Mouse (Mus musculus) hindbrain, embryonic 12.5 days (tissue): Measurements from ENCODE around the gene Otop2. TPM values are rescaled to one million over a fixed set of nuclear protein-coding genes. Genes with fewer than 3 reads are reported as not detected.

ENCODE experiments used
- ATAC-seq: fragments of 200-750 bp; cut with Nextera tagmentation; 2 replicates; pipeline ENCODE4 v1.8.0; 2017; ENCODE audit warnings: moderate TSS enrichment; ENCODE audit not compliant: low FRiP score
- H3K27ac ChIP-seq: fragments of 300-500 bp; sonication (generic); 2 replicates; pipeline ENCODE4 v1.5.1; 2016; ENCODE audit warnings: mild to moderate bottlenecking
- H3K27me3 ChIP-seq: fragments of 300-500 bp; sonication (generic); 2 replicates; pipeline ENCODE4 v1.6.1; 2016; ENCODE audit warnings: mild to moderate bottlenecking
- H3K36me3 ChIP-seq: fragments of 300-500 bp; sonication (generic); 2 replicates; pipeline ENCODE4 v1.6.1; 2016; ENCODE audit warnings: mild to moderate bottlenecking
- H3K4me1 ChIP-seq: fragments of 300-500 bp; sonication (generic); 2 replicates; pipeline ENCODE4 v1.6.1; 2016
- H3K4me2 ChIP-seq: fragments of 300-500 bp; sonication (generic); replicated peaks from 2 replicates; pipeline ENCODE4 v1.6.1; 2016; ENCODE audit warnings: mild to moderate bottlenecking
- H3K4me3 ChIP-seq: fragments of 300-500 bp; sonication (generic); 2 replicates; pipeline ENCODE4 v1.5.1; 2016; ENCODE audit warnings: mild to moderate bottlenecking
- H3K9ac ChIP-seq: fragments of 300-500 bp; sonication (generic); 2 replicates; pipeline ENCODE4 v1.6.1; 2016; ENCODE audit warnings: mild to moderate bottlenecking, moderate library complexity
- H3K9me3 ChIP-seq: fragments of 300-500 bp; sonication (generic); replicated peaks from 2 replicates; pipeline ENCODE4 v1.6.1; 2016; ENCODE audit warnings: mild to moderate bottlenecking
- whole genome bisulfite sequencing: fragments of 180-500 bp; shearing (Covaris S2); methylation state at CpG from one replicate; pipeline ENCODE4 v1.1.7; 2016; 5-methylcytosine and 5-hydroxymethylcytosine counted together
- polyA plus RNA-seq: library from polyadenylated mRNA; unstranded; fragments of >200 nt; fragmentation: Nextera tagmentation; extraction: Ambion mirVana; gene quantifications from 2 replicates; pipeline ENCODE4 v1.2.1, GENCODE M21; 2016

Gene Otop2
- polyA plus RNA-seq, 1 experiment from 2014 or later: not detected

- Histone ChIP-seq H3K9me3 (no peaks in the 10 kb centered on the region), H3K4me2 (no peak overlapping the region), H3K27ac (no peak overlapping the region), H3K36me3 (no peaks in the 10 kb centered on the region; the same call in 1 of the 2 replicates), H3K4me1 (peaks cover 22% of the 10 kb centered on the region), H3K27me3 (peaks cover 30% of the 10 kb centered on the region), H3K9ac (no peak overlapping the region), H3K4me3 (no peak overlapping the region)
- WGBS: 90% methylated on average over 3 of the region's 3 CpGs
- no peak for ATAC-seq
Measured at GRCm38 (mm10) chr11:115364136-115364535, 57.2 kb downstream of the Otop2 start.

GRCm38 (mm10) chr11:115366039-115366705 is 59.2 kb downstream of the Otop2 start:
- Histone ChIP-seq H3K9me3 (no peaks in the 10 kb centered on the region), H3K36me3 (no peaks in the 10 kb centered on the region; the same call in 1 of the 2 replicates), H3K9ac (peak overlapping the region; percentile 83), H3K4me2 (peak overlapping the region; percentile 86), H3K27ac (peak overlapping the region; percentile 80; the same call in 1 of the 2 replicates), H3K4me3 (peak overlapping the region; percentile 60), H3K27me3 (peaks cover 42% of the 10 kb centered on the region), H3K4me1 (peaks cover 15% of the 10 kb centered on the region)
- WGBS: 36% methylated on average over 7 of the region's 7 CpGs
- peak; percentile 39 for ATAC-seq

GRCm38 (mm10) chr11:115366706-115367394 is 59.9 kb downstream of the Otop2 start:
- peak overlapping the region; percentile 60 for H3K4me3 ChIP-seq
- H3K27me3 ChIP-seq: peaks cover 48% of the 10 kb centered on the region
- H3K4me1 ChIP-seq: peaks cover 15% of the 10 kb centered on the region
- peak overlapping the region; percentile 80 for H3K27ac ChIP-seq
- no peaks in the 10 kb centered on the region for H3K9me3 ChIP-seq
- 2% methylated on average over 26 of the region's 28 CpGs for WGBS
- peak; percentile 69 for ATAC-seq
- H3K9ac ChIP-seq: peak overlapping the region; percentile 83
- H3K36me3 ChIP-seq: no peaks in the 10 kb centered on the region; the same call in 1 of the 2 replicates
- H3K4me2 ChIP-seq: peak overlapping the region; percentile 86

DNA sequence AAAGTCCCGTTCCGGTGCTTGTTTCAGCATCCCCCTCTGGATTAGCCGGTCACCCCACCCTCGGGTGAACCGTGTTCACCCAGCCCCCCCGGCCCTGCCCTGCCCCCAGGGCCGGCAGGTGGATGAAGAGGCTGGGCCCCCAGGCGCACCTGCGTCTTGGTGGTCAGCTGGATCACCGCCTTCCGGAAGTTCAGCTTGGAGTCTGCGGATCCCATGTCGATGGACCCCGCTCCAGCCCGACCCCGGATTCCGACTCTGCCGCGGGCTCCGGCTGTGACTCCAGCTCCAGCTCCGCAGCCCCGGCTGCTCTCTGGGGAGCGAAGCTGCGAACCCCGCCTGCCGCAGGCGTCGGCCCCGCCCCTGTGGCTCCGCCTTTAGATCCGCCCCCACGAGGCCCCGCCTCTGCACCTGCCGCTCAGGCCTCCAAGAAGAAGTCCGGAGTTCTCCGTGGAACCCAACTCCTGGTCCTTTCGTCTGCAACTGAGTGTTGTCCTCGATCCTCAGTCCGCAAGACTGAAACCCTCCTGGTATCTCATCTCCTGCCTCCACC is 60.5 kb downstream of the Otop2 start, which contains the start of gene Hid1:
Gene Hid1 (minus strand): TSS at position 362 of the 550 bp plus-strand sequence.
- Histone ChIP-seq H3K9ac (peak within 1 kb of the TSS; percentile 83), H3K4me1 (peaks cover 15% of the 10 kb centered on the region), H3K36me3 (no peaks in the 10 kb centered on the region; the same call in 1 of the 2 replicates), H3K4me2 (peak within 1 kb of the TSS; percentile 86), H3K27me3 (peaks cover 50% of the 10 kb centered on the region), H3K9me3 (no peaks in the 10 kb centered on the region), H3K4me3 (peak within 1 kb of the TSS; percentile 60), H3K27ac (peak within 1 kb of the TSS; percentile 80)
- peak; percentile 82 for ATAC-seq
- WGBS: under 1% methylated on average over 35 of the region's 39 CpGs

DNA sequence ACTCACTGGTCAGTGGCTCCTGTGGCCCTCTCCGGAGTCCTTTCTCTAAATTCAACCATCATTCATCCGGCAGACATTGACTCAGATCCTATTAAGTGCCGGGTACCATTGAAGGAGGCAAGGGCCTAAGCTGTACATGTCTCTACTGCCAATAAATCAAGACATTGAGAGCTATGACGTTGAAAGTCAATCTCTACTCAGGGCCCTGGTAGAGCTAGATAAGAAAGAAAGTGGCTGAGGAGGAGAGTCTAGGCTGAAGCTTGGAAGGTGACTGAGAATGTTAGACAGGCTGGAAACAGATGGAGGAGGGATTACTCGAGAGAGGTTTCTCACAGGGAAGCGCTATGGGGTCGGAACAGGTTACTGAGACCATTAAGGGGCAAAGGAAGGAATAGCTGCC is 63.4 kb downstream of the Otop2 start:
- ATAC-seq: no peak
- H3K4me1 ChIP-seq: peaks cover 29% of the 10 kb centered on the region
- H3K9ac ChIP-seq: no peak overlapping the region
- peaks cover 71% of the 10 kb centered on the region for H3K27me3 ChIP-seq
- no peak overlapping the region for H3K4me3 ChIP-seq
- H3K9me3 ChIP-seq: no peaks in the 10 kb centered on the region
- no peaks in the 10 kb centered on the region for H3K36me3 ChIP-seq
- WGBS: 60% methylated on average over 7 of the region's 7 CpGs
- no peak overlapping the region for H3K27ac ChIP-seq
- no peak overlapping the region for H3K4me2 ChIP-seq

DNA sequence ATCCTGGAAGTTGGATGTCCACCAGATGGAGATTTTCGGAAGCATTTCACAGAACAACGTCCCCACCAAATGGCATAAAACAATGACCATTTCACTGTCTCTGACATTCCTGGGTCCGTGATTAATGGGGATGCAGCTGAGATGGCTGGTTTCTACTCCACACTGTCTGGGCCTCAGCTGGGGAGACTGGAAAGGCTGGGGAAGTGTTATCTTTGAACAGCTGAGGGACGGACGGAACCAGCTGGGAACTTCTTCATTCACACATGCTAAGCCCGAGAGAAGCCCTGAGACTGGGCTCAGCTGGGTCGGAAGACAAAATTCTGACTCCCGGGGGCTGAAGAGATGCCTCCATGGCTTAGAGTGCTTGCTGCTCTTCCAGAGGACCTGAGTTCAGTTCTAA is 64.4 kb downstream of the Otop2 start:
- no peak overlapping the region for H3K4me3 ChIP-seq
- no peak overlapping the region for H3K9ac ChIP-seq
- no peak overlapping the region for H3K27ac ChIP-seq
- H3K4me1 ChIP-seq: peaks cover 23% of the 10 kb centered on the region
- H3K9me3 ChIP-seq: no peaks in the 10 kb centered on the region
- 50% methylated on average over 8 of the region's 8 CpGs for WGBS
- no peaks in the 10 kb centered on the region for H3K36me3 ChIP-seq
- no peak for ATAC-seq
- no peak overlapping the region for H3K4me2 ChIP-seq
- H3K27me3 ChIP-seq: peaks cover 66% of the 10 kb centered on the region

GRCm38 (mm10) chr11:115372015-115372414 is 65.1 kb downstream of the Otop2 start:
- ATAC-seq: no peak
- Histone ChIP-seq H3K9me3 (no peaks in the 10 kb centered on the region), H3K27ac (no peak overlapping the region), H3K9ac (no peak overlapping the region), H3K4me3 (no peak overlapping the region), H3K4me2 (no peak overlapping the region), H3K36me3 (no peaks in the 10 kb centered on the region), H3K27me3 (peaks cover 63% of the 10 kb centered on the region), H3K4me1 (peaks cover 16% of the 10 kb centered on the region)
- 65% methylated on average over 1 of the region's 1 CpGs for WGBS

DNA sequence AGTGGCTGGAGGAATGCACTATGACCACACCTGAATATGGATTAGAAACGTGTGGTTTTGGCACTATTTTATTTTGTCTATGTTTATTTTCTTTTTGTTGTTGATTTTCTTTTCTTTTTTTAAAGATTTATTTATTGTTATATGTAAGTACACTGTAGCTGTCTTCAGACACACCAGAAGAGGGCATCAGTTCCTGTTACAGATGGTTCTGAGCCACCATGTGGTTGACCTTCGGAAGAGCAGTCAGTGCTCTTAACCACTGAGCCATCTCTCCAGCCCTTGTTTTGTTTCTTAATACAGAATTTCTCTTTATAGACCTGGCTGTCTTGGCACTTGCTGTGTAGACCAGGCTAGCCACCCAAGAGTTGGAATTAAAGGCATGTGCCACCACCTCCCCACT is 65.8 kb downstream of the Otop2 start:
- Histone ChIP-seq H3K4me1 (peaks cover 14% of the 10 kb centered on the region), H3K9ac (no peak overlapping the region), H3K27me3 (peaks cover 63% of the 10 kb centered on the region), H3K9me3 (no peaks in the 10 kb centered on the region), H3K4me2 (no peak overlapping the region), H3K36me3 (no peaks in the 10 kb centered on the region), H3K4me3 (no peak overlapping the region), H3K27ac (no peak overlapping the region)
- 35% methylated on average over 2 of the region's 2 CpGs for WGBS
- no peak for ATAC-seq

- peak; percentile 40 for ATAC-seq
- 2% methylated on average over 30 of the region's 30 CpGs for WGBS
- peaks cover 56% of the 10 kb centered on the region for H3K27me3 ChIP-seq
- peak overlapping the region; percentile 55 for H3K9ac ChIP-seq
- peak overlapping the region; percentile 5; the same call in 1 of the 2 replicates for H3K27ac ChIP-seq
- H3K4me3 ChIP-seq: peak overlapping the region; percentile 36
- H3K4me2 ChIP-seq: peak overlapping the region; percentile 76
- H3K36me3 ChIP-seq: no peaks in the 10 kb centered on the region
- H3K9me3 ChIP-seq: no peaks in the 10 kb centered on the region
- peaks cover 14% of the 10 kb centered on the region for H3K4me1 ChIP-seq
Measured at GRCm38 (mm10) chr11:115373805-115374694, 67.1 kb downstream of the Otop2 start.

GRCm38 (mm10) chr11:115374695-115375425 is 67.9 kb downstream of the Otop2 start:
- H3K4me1 ChIP-seq: peaks cover 14% of the 10 kb centered on the region
- peaks cover 53% of the 10 kb centered on the region for H3K27me3 ChIP-seq
- H3K9ac ChIP-seq: no peak overlapping the region
- H3K27ac ChIP-seq: no peak overlapping the region
- ATAC-seq: no peak
- H3K9me3 ChIP-seq: no peaks in the 10 kb centered on the region
- 69% methylated on average over 12 of the region's 12 CpGs for WGBS
- H3K36me3 ChIP-seq: no peaks in the 10 kb centered on the region
- H3K4me3 ChIP-seq: peak overlapping the region; percentile 36
- H3K4me2 ChIP-seq: peak overlapping the region; percentile 76

GRCm38 (mm10) chr11:115376722-115377121 is 69.8 kb downstream of the Otop2 start:
- Histone ChIP-seq H3K27me3 (peaks cover 40% of the 10 kb centered on the region), H3K9ac (no peak overlapping the region), H3K9me3 (no peaks in the 10 kb centered on the region), H3K4me1 (peaks cover 18% of the 10 kb centered on the region), H3K4me3 (no peak overlapping the region), H3K4me2 (no peak overlapping the region), H3K27ac (no peak overlapping the region), H3K36me3 (no peaks in the 10 kb centered on the region)
- no peak for ATAC-seq
- 79% methylated on average over 7 of the region's 7 CpGs for WGBS
